Mouse (Mus musculus): ENCODE data around the gene Zfp773. TPM values are rescaled to one million over a fixed set of nuclear protein-coding genes. Genes with fewer than 3 reads are reported as not detected.

The Zfp773 gene
- total and polyA plus RNA-seq, 2 experiments from 2014 or later = 4.5 to 5.4 TPM

GRCm38 (mm10) chr7:7121602-7121980, 15.0 kb downstream of the Zfp773 start:
- Histone ChIP-seq H3K9me3 (ENCODE audit: low read length) (no peaks in the 10 kb centered on the region), H3K4me1 (ENCODE audit: insufficient read depth) (peaks cover 9% of the 10 kb centered on the region; the same call in 1 of the 2 replicates), H3K27me3 (ENCODE audit: insufficient read depth, low read length) (no peaks in the 10 kb centered on the region), H3K9ac (no peak overlapping the region), H3K4me3 (ENCODE audit: low read depth, low read length) (peak overlapping the region; percentile 59), H3K36me3 (ENCODE audit: insufficient read depth) (peaks cover 25% of the 10 kb centered on the region), H3K4me2 (ENCODE audit: low read depth) (peak overlapping the region; percentile 64), H3K27ac (ENCODE audit: low read depth, low read length) (no peak overlapping the region)
- no peak for ATAC-seq
- no peak for DNase-seq
- no peak for TF ChIP-seq CTCF (IDR thresholded peaks at IDR 0.05; ENCODE audit: low read depth)
- 53% methylated on average over 6 of the region's 6 CpGs for WGBS

DNA sequence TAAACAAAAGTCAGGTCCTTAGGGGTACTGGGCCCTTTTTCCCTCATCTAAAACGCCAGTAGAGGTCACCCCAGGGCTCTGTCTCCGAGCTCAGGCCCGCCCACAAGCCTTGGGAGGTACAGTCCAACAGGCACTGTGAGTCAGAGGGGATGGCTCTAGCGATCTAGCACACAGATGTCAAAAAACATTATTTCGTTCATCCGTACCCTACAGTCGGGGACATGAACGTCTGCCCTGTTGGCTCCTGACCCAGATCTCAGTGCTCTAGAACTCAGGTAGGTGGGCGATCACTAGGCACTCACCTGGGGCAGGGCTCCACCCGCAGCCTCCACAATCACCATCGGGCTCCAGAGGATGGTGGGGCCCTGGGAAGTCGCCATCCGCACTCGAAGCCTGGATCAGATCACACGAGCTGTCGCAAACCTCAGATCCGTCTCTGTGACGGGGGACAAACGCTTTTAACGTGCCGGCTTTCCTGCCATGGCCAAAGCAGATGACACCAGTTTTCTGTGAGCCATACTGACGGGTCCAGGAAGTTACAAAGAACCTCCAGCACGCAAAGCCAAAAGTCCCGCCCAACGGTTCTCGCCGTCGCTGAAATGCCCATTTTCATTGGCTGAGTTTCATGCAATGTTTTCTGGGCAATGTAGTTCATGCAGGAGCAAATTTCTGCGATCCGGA, 15.5 kb downstream of the Zfp773 start, which contains the start of gene Zfp954:
Gene Zfp954 (minus strand): TSS at position 568 of the 681 bp plus-strand sequence.
- peak; percentile 29; the same call in 1 of the 2 replicates for TF ChIP-seq CTCF (IDR thresholded peaks at IDR 0.05; ENCODE audit: low read depth)
- no peaks in the 10 kb centered on the region for H3K9me3 ChIP-seq (ENCODE audit: low read length)
- H3K36me3 ChIP-seq (ENCODE audit: insufficient read depth) = peaks cover 29% of the 10 kb centered on the region
- peak within 1 kb of the TSS; percentile 60 for H3K27ac ChIP-seq (ENCODE audit: low read depth, low read length)
- DNase-seq (peak; percentile 87), ATAC-seq (peak; percentile 93)
- peak within 1 kb of the TSS; percentile 64 for H3K4me2 ChIP-seq (ENCODE audit: low read depth)
- no peaks in the 10 kb centered on the region for H3K27me3 ChIP-seq (ENCODE audit: insufficient read depth, low read length)
- WGBS = 1% methylated on average over 30 of the region's 30 CpGs
- H3K4me3 ChIP-seq (ENCODE audit: low read depth, low read length) = peak within 1 kb of the TSS; percentile 59
- peak within 1 kb of the TSS; percentile 64 for H3K9ac ChIP-seq
- H3K4me1 ChIP-seq (ENCODE audit: insufficient read depth) = peaks cover 9% of the 10 kb centered on the region; the same call in 1 of the 2 replicates

- H3K9me3 ChIP-seq (ENCODE audit: low read length) = no peaks in the 10 kb centered on the region
- 95% methylated on average over 2 of the region's 2 CpGs for WGBS
- H3K4me2 ChIP-seq (ENCODE audit: low read depth) = no peak overlapping the region
- TF ChIP-seq CTCF (IDR thresholded peaks at IDR 0.05; ENCODE audit: low read depth) = no peak
- no peak overlapping the region for H3K27ac ChIP-seq (ENCODE audit: low read depth, low read length)
- no peak overlapping the region for H3K9ac ChIP-seq
- H3K4me3 ChIP-seq (ENCODE audit: low read depth, low read length) = no peak overlapping the region
- peaks cover 54% of the 10 kb centered on the region for H3K36me3 ChIP-seq (ENCODE audit: insufficient read depth)
- H3K27me3 ChIP-seq (ENCODE audit: insufficient read depth, low read length) = no peaks in the 10 kb centered on the region
- no peak for ATAC-seq
- DNase-seq = no peak
- peaks cover 9% of the 10 kb centered on the region; the same call in 1 of the 2 replicates for H3K4me1 ChIP-seq (ENCODE audit: insufficient read depth)
These were observed 18.1 kb downstream of the Zfp773 start for GRCm38 (mm10) chr7:7118441-7118840.

GRCm38 (mm10) chr7:7108501-7108900, 28.1 kb downstream of the Zfp773 start:
- WGBS = 94% methylated on average over 7 of the region's 7 CpGs
- ATAC-seq = no peak
- H3K27me3 ChIP-seq (ENCODE audit: insufficient read depth, low read length) = no peaks in the 10 kb centered on the region
- no peak overlapping the region for H3K4me3 ChIP-seq (ENCODE audit: low read depth, low read length)
- no peak overlapping the region for H3K9ac ChIP-seq
- no peaks in the 10 kb centered on the region for H3K4me1 ChIP-seq (ENCODE audit: insufficient read depth)
- no peak overlapping the region for H3K4me2 ChIP-seq (ENCODE audit: low read depth)
- peaks cover 5% of the 10 kb centered on the region for H3K36me3 ChIP-seq (ENCODE audit: insufficient read depth)
- no peak overlapping the region for H3K27ac ChIP-seq (ENCODE audit: low read depth, low read length)
- no peak for DNase-seq
- no peak for TF ChIP-seq CTCF (IDR thresholded peaks at IDR 0.05; ENCODE audit: low read depth)
- no peaks in the 10 kb centered on the region for H3K9me3 ChIP-seq (ENCODE audit: low read length)

Other genes starting within 250 kb of the Zfp773 start
- not detected in 2 replicates for gene Aurkc, start 141.5 kb downstream of the Zfp773 start, total RNA-seq (2014; rRNA removed)
- not detected in 2 replicates for gene Aurkc, start 141.5 kb downstream of the Zfp773 start, polyA plus RNA-seq (2015; fragmentation: Nextera tagmentation; extraction: Ambion mirVana)
- gene Zfp954, start 15.3 kb downstream of the Zfp773 start, total RNA-seq (2014; rRNA removed) = 27.2 and 31.7 TPM in 2 replicates
- gene Zfp954, start 15.3 kb downstream of the Zfp773 start, polyA plus RNA-seq (2015; fragmentation: Nextera tagmentation; extraction: Ambion mirVana) = 16.4 and 17.1 TPM in 2 replicates
- 4.8 and 6.3 TPM in 2 replicates for gene Zfp418, start 34.6 kb upstream of the Zfp773 start, total RNA-seq (2014; rRNA removed)
- 0.79 and 0.98 TPM in 2 replicates for gene Zfp418, start 34.6 kb upstream of the Zfp773 start, polyA plus RNA-seq (2015; fragmentation: Nextera tagmentation; extraction: Ambion mirVana)
- 9.3 and 11.5 TPM in 2 replicates for gene Zfp772, start 73.2 kb upstream of the Zfp773 start, total RNA-seq (2014; rRNA removed)
- gene Zfp772, start 73.2 kb upstream of the Zfp773 start, polyA plus RNA-seq (2015; fragmentation: Nextera tagmentation; extraction: Ambion mirVana) = 4.5 and 6.3 TPM in 2 replicates
- 1.7 and 2.3 TPM in 2 replicates for gene Vmn2r29, start 110.6 kb upstream of the Zfp773 start, total RNA-seq (2014; rRNA removed)
- gene Vmn2r29, start 110.6 kb upstream of the Zfp773 start, polyA plus RNA-seq (2015; fragmentation: Nextera tagmentation; extraction: Ambion mirVana) = 0.42 and 1.2 TPM in 2 replicates
- gene Gm45844, start 141.5 kb upstream of the Zfp773 start, total RNA-seq (2014; rRNA removed) = 6.1 and 8.7 TPM in 2 replicates
- gene Gm45844, start 141.5 kb upstream of the Zfp773 start, polyA plus RNA-seq (2015; fragmentation: Nextera tagmentation; extraction: Ambion mirVana) = 6.8 and 9.2 TPM in 2 replicates
- gene Clcn4, start 164.1 kb upstream of the Zfp773 start, total RNA-seq (2014; rRNA removed) = 171 and 175 TPM in 2 replicates
- gene Clcn4, start 164.1 kb upstream of the Zfp773 start, polyA plus RNA-seq (2015; fragmentation: Nextera tagmentation; extraction: Ambion mirVana) = 185 and 231 TPM in 2 replicates
- not detected in 2 replicates for gene Vmn2r30, start 200.9 kb upstream of the Zfp773 start, total RNA-seq (2014; rRNA removed)
- not detected in 2 replicates for gene Vmn2r30, start 200.9 kb upstream of the Zfp773 start, polyA plus RNA-seq (2015; fragmentation: Nextera tagmentation; extraction: Ambion mirVana)
- gene Gm45783, start 237.8 kb upstream of the Zfp773 start, total RNA-seq (2014; rRNA removed) = not detected in 2 replicates
- gene Gm45783, start 237.8 kb upstream of the Zfp773 start, polyA plus RNA-seq (2015; fragmentation: Nextera tagmentation; extraction: Ambion mirVana) = not detected in 2 replicates